Mouse (Mus musculus): ENCODE results near the gene E2f1. TPM values are rescaled to one million over a fixed set of nuclear protein-coding genes. Genes with fewer than 3 reads are reported as not detected.

Gene E2f1
- total and polyA plus RNA-seq, 3 experiments: 5.1 to 19.6 (median 5.3) TPM

GRCm38 (mm10) chr2:154586405-154586804, 16.7 kb upstream of the E2f1 start:
- dilution Hi-C loops (cut with MboI; ENCODE audit: extremely low pct_ligation_motif_present, extremely low pct_unique_long_range_greater_than_20kb, low sequenced_read_pairs): no loop called here
- in situ Hi-C loops (cut with MboI; ENCODE audit: low pct_ligation_motif_present, low pct_unique_long_range_greater_than_20kb, low sequenced_read_pairs): no loop called here
- Histone ChIP-seq H3K4me2 (ENCODE audit: insufficient read depth, low read depth, poor library complexity, severe bottlenecking) (no peak overlapping the region), H3K27me3 (replicated peaks) (no peaks in the 10 kb centered on the region), H3K79me2 (replicated peaks; ENCODE audit: control insufficient read depth, extremely low read depth, insufficient read depth, poor library complexity, severe bottlenecking) (no peaks in the 10 kb centered on the region), H3K9ac (ENCODE audit: insufficient read depth, low read depth) (no peak overlapping the region), H3K9me3 (replicated peaks; ENCODE audit: low read length) (no peaks in the 10 kb centered on the region), H3K4me3 (replicated peaks in 1 of 3; ENCODE audit: low read depth in 2 of 3, low read length in 2 of 3, poor library complexity in 1 of 3) (no peak overlapping the region), H3K27ac (ENCODE audit: insufficient read depth, low read depth) (no peak overlapping the region), H3K4me1 (ENCODE audit: control insufficient read depth in 1 of 2, insufficient read depth in 2 of 2) (no peaks in the 10 kb centered on the region), H3K36me3 (replicated peaks in 1 of 2; ENCODE audit: control insufficient read depth in 1 of 2, insufficient read depth in 1 of 2, low read length in 1 of 2) (peaks cover 2 to 15% of the 10 kb centered on the region in 2 experiments)
- TF ChIP-seq PAX5 (IDR thresholded peaks at IDR 0.05; ENCODE audit: low read length) (no peak), USF1 (IDR thresholded peaks at IDR 0.05; ENCODE audit: low read depth, low read length) (no peak), SMC3 (IDR thresholded peaks at IDR 0.05; ENCODE audit: low read depth, low read length) (peak; percentile 54), RAD21 (IDR thresholded peaks at IDR 0.05; ENCODE audit: low read depth, low read length) (peak; percentile 63), CTCF (conservative IDR thresholded peaks at IDR 0.05 in 1 of 2, IDR thresholded peaks at IDR 0.05 in 1 of 2; ENCODE audit: low read depth in 2 of 2, low read length in 2 of 2) (peak; percentile 11 to 60; a peak in 3 of 4 replicates)
- peak; percentile 55 for DNase-seq (ENCODE audit: extremely low read depth)

- Histone ChIP-seq H3K4me2 (ENCODE audit: insufficient read depth, low read depth, poor library complexity, severe bottlenecking) (no peak overlapping the region), H3K4me3 (replicated peaks in 1 of 3; ENCODE audit: low read depth in 2 of 3, low read length in 2 of 3, poor library complexity in 1 of 3) (no peak overlapping the region), H3K9ac (ENCODE audit: insufficient read depth, low read depth) (no peak overlapping the region), H3K27me3 (replicated peaks) (no peaks in the 10 kb centered on the region), H3K4me1 (ENCODE audit: control insufficient read depth in 1 of 2, insufficient read depth in 2 of 2) (no peaks in the 10 kb centered on the region), H3K36me3 (replicated peaks in 1 of 2; ENCODE audit: control insufficient read depth in 1 of 2, insufficient read depth in 1 of 2, low read length in 1 of 2) (peaks cover 2 to 15% of the 10 kb centered on the region in 2 experiments), H3K79me2 (replicated peaks; ENCODE audit: control insufficient read depth, extremely low read depth, insufficient read depth, poor library complexity, severe bottlenecking) (no peaks in the 10 kb centered on the region), H3K27ac (ENCODE audit: insufficient read depth, low read depth) (no peak overlapping the region), H3K9me3 (replicated peaks; ENCODE audit: low read length) (no peaks in the 10 kb centered on the region)
- TF ChIP-seq USF2 (conservative IDR thresholded peaks at IDR 0.05; ENCODE audit: low read depth, low read length) (no peak), JUND (conservative IDR thresholded peaks at IDR 0.05; ENCODE audit: low read depth, low read length) (no peak), MAZ (IDR thresholded peaks at IDR 0.05; ENCODE audit: low read depth, low read length) (no peak), MAX (IDR thresholded peaks at IDR 0.05; ENCODE audit: low read length) (no peak)
- DNase-seq (ENCODE audit: extremely low read depth): no peak
- dilution Hi-C loops (cut with MboI; ENCODE audit: extremely low pct_ligation_motif_present, extremely low pct_unique_long_range_greater_than_20kb, low sequenced_read_pairs) (no loop called here), in situ Hi-C loops (cut with MboI; ENCODE audit: low pct_ligation_motif_present, low pct_unique_long_range_greater_than_20kb, low sequenced_read_pairs) (no loop called here)
Observed at GRCm38 (mm10) chr2:154584931-154585601, 15.4 kb upstream of the E2f1 start.

- no peak overlapping the region for H3K4me2 ChIP-seq (ENCODE audit: insufficient read depth, low read depth, poor library complexity, severe bottlenecking)
- dilution Hi-C loops (cut with MboI; ENCODE audit: extremely low pct_ligation_motif_present, extremely low pct_unique_long_range_greater_than_20kb, low sequenced_read_pairs): no loop called here
- H3K27me3 ChIP-seq (replicated peaks): no peaks in the 10 kb centered on the region
- in situ Hi-C loops (cut with MboI; ENCODE audit: low pct_ligation_motif_present, low pct_unique_long_range_greater_than_20kb, low sequenced_read_pairs): no loop called here
- H3K79me2 ChIP-seq (replicated peaks; ENCODE audit: control insufficient read depth, extremely low read depth, insufficient read depth, poor library complexity, severe bottlenecking): no peaks in the 10 kb centered on the region
- TF ChIP-seq POLR2AphosphoS2 (IDR thresholded peaks at IDR 0.05; ENCODE audit: low read depth, low read length) (no peak), POLR2A (IDR thresholded peaks at IDR 0.05; ENCODE audit: low read depth, low read length) (no peak), BHLHE40 (IDR thresholded peaks at IDR 0.05; ENCODE audit: low read depth, low read length) (no peak), JUND (conservative IDR thresholded peaks at IDR 0.05; ENCODE audit: low read depth, low read length) (no peak), TBP (conservative IDR thresholded peaks at IDR 0.05; ENCODE audit: low read depth, low read length) (no peak), ZNF384 (IDR thresholded peaks at IDR 0.05; ENCODE audit: low read depth, low read length) (no peak)
- no peak overlapping the region for H3K27ac ChIP-seq (ENCODE audit: insufficient read depth, low read depth)
- no peaks in the 10 kb centered on the region for H3K4me1 ChIP-seq (ENCODE audit: control insufficient read depth in 1 of 2, insufficient read depth in 2 of 2)
- no peak overlapping the region for H3K4me3 ChIP-seq (replicated peaks in 1 of 3; ENCODE audit: low read depth in 2 of 3, low read length in 2 of 3, poor library complexity in 1 of 3)
- no peak overlapping the region for H3K9ac ChIP-seq (ENCODE audit: insufficient read depth, low read depth)
- DNase-seq (ENCODE audit: extremely low read depth): no peak
- peaks cover 2 to 15% of the 10 kb centered on the region in 2 experiments for H3K36me3 ChIP-seq (replicated peaks in 1 of 2; ENCODE audit: control insufficient read depth in 1 of 2, insufficient read depth in 1 of 2, low read length in 1 of 2)
- no peaks in the 10 kb centered on the region for H3K9me3 ChIP-seq (replicated peaks; ENCODE audit: low read length)
Observed at GRCm38 (mm10) chr2:154583906-154584872, 14.5 kb upstream of the E2f1 start.

Data from CH12.LX (cell line).